Mouse (Mus musculus): ENCODE results near the gene Akap13.
A peak's percentile ranks its signal among the peaks of the same experiment; 100 is the strongest.

Gene Akap13

GRCm38 (mm10) chr7:75568276-75568675 lies 112.9 kb downstream of the Akap13 start:
- no peak for DNase-seq

GRCm38 (mm10) chr7:75568883-75569282 lies 113.5 kb downstream of the Akap13 start:
- peak; percentile 32 for DNase-seq

GRCm38 (mm10) chr7:75570218-75570617 lies 114.9 kb downstream of the Akap13 start:
- DNase-seq, result no peak

- no peak for DNase-seq
Measured at GRCm38 (mm10) chr7:75571078-75571477, 115.7 kb downstream of the Akap13 start.

GRCm38 (mm10) chr7:75572127-75572526 lies 116.8 kb downstream of the Akap13 start:
- DNase-seq, result peak; percentile 40

- no peak for DNase-seq
Measured at GRCm38 (mm10) chr7:75575120-75575649, 119.9 kb downstream of the Akap13 start.

GRCm38 (mm10) chr7:75575800-75576585 lies 120.7 kb downstream of the Akap13 start:
- no peak for DNase-seq

GRCm38 (mm10) chr7:75576851-75577250 lies 121.5 kb downstream of the Akap13 start:
- DNase-seq, result no peak

GRCm38 (mm10) chr7:75577353-75577752 lies 122.0 kb downstream of the Akap13 start:
- no peak for DNase-seq

- DNase-seq, result no peak
Measured at GRCm38 (mm10) chr7:75578647-75579046, 123.3 kb downstream of the Akap13 start.

GRCm38 (mm10) chr7:75582091-75582490 lies 126.8 kb downstream of the Akap13 start:
- DNase-seq, result no peak

GRCm38 (mm10) chr7:75584100-75584499 lies 128.8 kb downstream of the Akap13 start:
- DNase-seq, result no peak

GRCm38 (mm10) chr7:75585409-75585808 lies 130.1 kb downstream of the Akap13 start:
- DNase-seq, result no peak

- DNase-seq, result peak; percentile 85
Measured at GRCm38 (mm10) chr7:75586113-75586512, 130.8 kb downstream of the Akap13 start.

GRCm38 (mm10) chr7:75587727-75588126 lies 132.4 kb downstream of the Akap13 start:
- DNase-seq, result peak; percentile 86

- peak; percentile 52 for DNase-seq
Measured at GRCm38 (mm10) chr7:75589304-75589973, 134.1 kb downstream of the Akap13 start.

- DNase-seq, result no peak
Measured at GRCm38 (mm10) chr7:75591961-75592360, 136.6 kb downstream of the Akap13 start.

- DNase-seq, result peak; percentile 89
Measured at GRCm38 (mm10) chr7:75594801-75595200, 139.5 kb downstream of the Akap13 start.

GRCm38 (mm10) chr7:75595268-75595667 lies 139.9 kb downstream of the Akap13 start:
- DNase-seq, result no peak

GRCm38 (mm10) chr7:75596058-75596748 lies 140.9 kb downstream of the Akap13 start:
- peak; percentile 53 for DNase-seq

GRCm38 (mm10) chr7:75597840-75598239 lies 142.5 kb downstream of the Akap13 start:
- DNase-seq, result no peak

- no peak for DNase-seq
Measured at GRCm38 (mm10) chr7:75600360-75601075, 145.2 kb downstream of the Akap13 start.

GRCm38 (mm10) chr7:75607248-75607647 lies 151.9 kb downstream of the Akap13 start:
- no peak for DNase-seq

All from liver (tissue).